Mouse (Mus musculus) heart, postnatal 0 days (tissue): ENCODE results near the gene Baiap2.

Experiments used
- CTCF ChIP-seq: IDR thresholded peaks from 2 replicates; pipeline ENCODE4 v1.5.1; 2016; ENCODE audit warnings: antibody characterized with exemption, control low read depth, low read depth
- EP300 ChIP-seq: IDR thresholded peaks from 2 replicates; pipeline ENCODE4 v1.6.1; 2016; ENCODE audit warnings: antibody characterized with exemption, low read depth

DNA sequence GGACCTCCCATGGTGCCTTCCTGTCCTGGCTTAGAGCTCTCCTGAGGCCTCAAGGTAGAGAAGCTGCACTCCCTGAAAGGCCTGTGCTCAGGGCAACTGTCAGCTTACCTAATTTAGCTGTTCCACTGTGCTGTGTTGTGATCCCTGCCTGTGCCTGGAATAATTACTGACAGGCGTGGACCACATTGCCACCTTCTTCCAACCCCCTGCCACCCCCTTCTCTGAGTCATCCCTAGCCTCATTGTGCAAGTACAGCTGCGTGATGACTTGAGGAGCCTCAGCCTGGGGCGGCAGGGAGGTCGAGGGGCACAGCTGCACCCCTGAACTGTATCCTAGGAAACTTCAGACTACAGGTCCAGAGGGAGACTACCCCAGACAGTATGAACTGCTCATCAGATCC lies 5.7 kb downstream of the Baiap2 start:
- TF ChIP-seq CTCF (no peak), EP300 (no peak)
